Comparison of ENCODE assay signal across 8 mouse cellular contexts in genomic region chr8:108696631-108697410, GRCm38 (mm10).
A peak's percentile ranks its signal among the peaks of the same experiment; 100 is the strongest.
DNase-seq lines count a peak whose midpoint lies in the region; ATAC-seq and TF ChIP-seq lines count a peak whose summit lies in the region.

No protein-coding gene starts in this region.

- no peaks in the 10 kb centered on the region for H3K36me3 ChIP-seq in heart, adult 2 months (ENCODE audit: control insufficient read depth, insufficient read depth, low read length)
- no peaks in the 10 kb centered on the region for H3K36me3 ChIP-seq in hindbrain, embryonic 12.5 days
- H3K36me3 ChIP-seq in midbrain, embryonic 11.5 days (ENCODE audit: control insufficient read depth, insufficient read depth, low read length), result no peaks in the 10 kb centered on the region

- TF ChIP-seq POLR2A in heart, adult 2 months (IDR thresholded peaks at IDR 0.05; ENCODE audit: insufficient read depth, low read depth, low read length), result no peak

- 14% methylated on average over 27 of the region's 27 CpGs for WGBS in heart, adult 2 months
- 1% methylated on average over 27 of the region's 27 CpGs for WGBS in hindbrain, embryonic 12.5 days
- WGBS in midbrain, embryonic 11.5 days, result 1% methylated on average over 27 of the region's 27 CpGs

- peaks cover 14% of the 10 kb centered on the region for H3K27me3 ChIP-seq in heart, adult 2 months (ENCODE audit: control insufficient read depth, insufficient read depth, low read length)
- peaks cover 72% of the 10 kb centered on the region for H3K27me3 ChIP-seq in hindbrain, embryonic 12.5 days
- H3K27me3 ChIP-seq in midbrain, embryonic 11.5 days (ENCODE audit: control insufficient read depth, insufficient read depth, low read length), result peaks cover 50% of the 10 kb centered on the region

- no peak overlapping the region for H3K9ac ChIP-seq in heart, adult 2 months (ENCODE audit: low read depth, low read length)
- H3K9ac ChIP-seq in hindbrain, embryonic 12.5 days, result peak overlapping the region; percentile 58
- no peak overlapping the region for H3K9ac ChIP-seq in midbrain, embryonic 11.5 days (ENCODE audit: low read length)

- 0 out of 2 replicates have a peak overlapping the region, but pooled peaks have one; percentile 23 for H3K27ac ChIP-seq in heart, adult 2 months
- peak overlapping the region; percentile 79 for H3K27ac ChIP-seq in hindbrain, embryonic 12.5 days
- H3K27ac ChIP-seq in midbrain, embryonic 11.5 days (ENCODE audit: low read depth, low read length), result no peak overlapping the region

- TF ChIP-seq CTCF in heart, adult 2 months (IDR thresholded peaks at IDR 0.05), result no peak

- intact Hi-C loops in heart, adult 2 months (cut with DNase I), result no loop called here
- intact Hi-C loops in heart, postnatal 25 days (cut with DNase I), result loop anchor here (5.0 kb wide), 1 partner anchor 125 kb away; no protein-coding TSS in a partner anchor

- no peak overlapping the region; the same call in 1 of the 2 replicates for H3K4me3 ChIP-seq in heart, adult 2 months
- H3K4me3 ChIP-seq in hindbrain, embryonic 12.5 days, result peak overlapping the region; percentile 28
- H3K4me3 ChIP-seq in midbrain, embryonic 11.5 days (ENCODE audit: low read depth, low read length), result peak overlapping the region; percentile 17; the same call in 1 of the 2 replicates

- TF ChIP-seq EP300 in heart, adult 2 months (IDR thresholded peaks at IDR 0.05; ENCODE audit: insufficient read depth, low read depth, low read length), result no peak

- peak; percentile 17 to 41 for DNase-seq in heart, adult 2 months
- no peak for DNase-seq in heart, postnatal 25 days (ENCODE audit: low spot score)
- DNase-seq in midbrain, embryonic 11.5 days (ENCODE audit: low spot score, missing footprints), result peak; percentile 97
- DNase-seq in layer of hippocampus, adult 9-11 months, result no peak
- DNase-seq in cerebellum, adult 11-12 months, result no peak
- no peak for DNase-seq in ovary, adult 18-20 months (ENCODE audit: low spot score)

- H3K4me1 ChIP-seq in heart, adult 2 months (ENCODE audit: control insufficient read depth, insufficient read depth, low read length), result peaks cover 6% of the 10 kb centered on the region
- H3K4me1 ChIP-seq in hindbrain, embryonic 12.5 days, result peaks cover 61% of the 10 kb centered on the region
- H3K4me1 ChIP-seq in midbrain, embryonic 11.5 days (ENCODE audit: control insufficient read depth, insufficient read depth, low read length), result peaks cover 62% of the 10 kb centered on the region

- no peaks in the 10 kb centered on the region for H3K79me2 ChIP-seq in heart, adult 2 months (replicated peaks; ENCODE audit: control insufficient read depth, insufficient read depth, low read length)

- no peaks in the 10 kb centered on the region for H3K9me3 ChIP-seq in hindbrain, embryonic 12.5 days (replicated peaks)
- H3K9me3 ChIP-seq in midbrain, embryonic 11.5 days (ENCODE audit: control insufficient read depth, low read length), result no peaks in the 10 kb centered on the region

- 0 out of 2 replicates have a peak, but pooled peaks have one; percentile 23 for ATAC-seq in common myeloid progenitor, adult 5-6 weeks (replicated peaks; ENCODE audit: low read depth, poor library complexity, severe bottlenecking)
- ATAC-seq in hindbrain, embryonic 12.5 days (ENCODE audit: low FRiP score), result no peak
- no peak for ATAC-seq in midbrain, embryonic 11.5 days (ENCODE audit: low FRiP score)

- peak overlapping the region; percentile 55 for H3K4me2 ChIP-seq in hindbrain, embryonic 12.5 days (replicated peaks)
- H3K4me2 ChIP-seq in midbrain, embryonic 11.5 days, result peak overlapping the region; percentile 50

Comparison
In these comparisons a context has a peak if more than half of its experiments do, and no peak if none do; other contexts are left out.
1. DNase-seq: peak in heart, adult 2 months (2 of 2) and midbrain, embryonic 11.5 days (single experiment); none in heart, postnatal 25 days (single experiment), layer of hippocampus, adult 9-11 months (single experiment), cerebellum, adult 11-12 months (single experiment) and ovary, adult 18-20 months (single experiment).